Mouse (Mus musculus): ENCODE measurements around the gene Tenm3.

Tenm3 gene

GRCm38 (mm10) chr8:48740147-48740881 lies 103.4 kb downstream of the Tenm3 start:
- DNase-seq, result peak in 1 of 2 experiments; percentile 11

- DNase-seq, result no peak
Observed at GRCm38 (mm10) chr8:48733731-48734130, 110.0 kb downstream of the Tenm3 start.

DNA sequence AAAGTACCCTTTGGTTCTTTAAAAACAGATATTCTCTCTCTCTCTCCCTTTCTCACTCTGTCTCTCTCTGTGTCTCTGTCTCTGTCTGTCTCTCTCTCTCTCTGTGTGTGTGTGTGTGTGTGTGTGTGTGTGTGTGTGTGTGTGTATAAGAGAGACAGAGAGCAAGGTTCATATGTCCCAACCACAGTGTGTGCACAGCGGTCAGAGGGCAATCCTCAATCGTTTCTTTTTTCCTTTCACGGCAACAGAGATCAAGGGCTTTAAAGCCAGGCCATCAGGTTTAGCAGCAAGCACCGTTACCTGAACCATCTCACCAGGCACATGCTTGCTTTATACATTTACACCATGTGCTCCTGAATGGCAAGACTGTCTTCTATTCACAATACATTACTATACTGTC lies 110.7 kb downstream of the Tenm3 start:
- DNase-seq, result no peak

DNA sequence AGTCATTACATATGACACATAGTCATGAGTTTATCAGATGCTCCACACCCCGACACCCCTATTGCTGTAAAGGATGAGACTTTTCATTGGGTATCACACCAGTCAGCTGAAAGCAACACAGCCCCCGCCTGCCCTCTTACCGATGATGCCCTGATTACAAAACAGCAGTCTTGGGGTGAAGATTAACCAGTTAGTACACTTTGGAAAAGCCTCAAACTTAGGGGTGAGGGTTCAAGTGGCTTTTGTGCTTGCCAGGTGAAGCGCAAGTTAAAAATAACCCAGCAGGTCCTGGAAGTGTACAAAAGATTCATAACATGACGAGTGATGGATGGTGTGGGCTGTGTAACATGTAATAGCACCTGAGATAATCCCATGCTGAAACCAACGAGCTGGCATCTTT lies 113.0 kb downstream of the Tenm3 start:
- no peak for DNase-seq

- DNase-seq, result no peak
Observed at GRCm38 (mm10) chr8:48728833-48729690, 114.7 kb downstream of the Tenm3 start.

GRCm38 (mm10) chr8:48728006-48728405 lies 115.7 kb downstream of the Tenm3 start:
- DNase-seq, result no peak

DNA sequence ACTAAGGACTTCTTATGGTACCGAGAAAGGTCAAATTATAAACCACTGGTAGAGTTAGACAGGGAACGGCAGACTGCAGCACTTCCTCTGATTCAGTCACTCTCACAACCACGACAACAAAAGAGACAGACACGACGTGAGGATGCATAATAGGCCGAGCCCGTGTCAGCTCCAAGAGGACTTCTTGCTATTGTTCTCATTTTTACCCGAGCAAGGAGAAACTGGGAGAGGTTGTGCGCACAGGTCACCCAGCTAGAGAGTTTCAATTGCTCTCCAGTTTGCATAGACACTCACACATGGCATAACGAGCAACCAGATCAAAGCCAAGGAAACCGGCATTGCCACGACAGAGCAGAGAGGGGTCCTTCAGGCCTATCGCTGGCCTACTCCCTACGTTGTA lies 121.0 kb downstream of the Tenm3 start:
- DNase-seq, result no peak

DNA sequence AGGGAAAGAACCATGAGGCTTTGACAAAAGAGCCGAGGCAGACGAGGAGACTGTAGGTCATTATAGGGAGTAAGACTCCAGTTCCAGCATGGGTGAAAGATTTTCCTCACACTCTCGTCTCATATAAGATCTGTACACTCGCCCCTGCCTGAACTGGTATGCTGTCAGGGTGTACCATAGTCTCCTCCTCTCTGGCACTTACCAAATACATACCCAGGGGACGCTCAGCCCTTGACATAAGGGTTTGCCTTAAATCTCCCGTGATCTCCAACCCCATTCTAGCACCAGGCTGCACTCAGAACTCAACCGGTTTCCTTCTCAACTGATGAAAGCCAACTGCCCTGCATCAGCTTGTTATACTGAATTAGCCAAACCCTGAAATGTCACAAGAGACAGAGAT lies 121.4 kb downstream of the Tenm3 start:
- no peak for DNase-seq

GRCm38 (mm10) chr8:48721376-48721775 lies 122.4 kb downstream of the Tenm3 start:
- no peak for DNase-seq

DNA sequence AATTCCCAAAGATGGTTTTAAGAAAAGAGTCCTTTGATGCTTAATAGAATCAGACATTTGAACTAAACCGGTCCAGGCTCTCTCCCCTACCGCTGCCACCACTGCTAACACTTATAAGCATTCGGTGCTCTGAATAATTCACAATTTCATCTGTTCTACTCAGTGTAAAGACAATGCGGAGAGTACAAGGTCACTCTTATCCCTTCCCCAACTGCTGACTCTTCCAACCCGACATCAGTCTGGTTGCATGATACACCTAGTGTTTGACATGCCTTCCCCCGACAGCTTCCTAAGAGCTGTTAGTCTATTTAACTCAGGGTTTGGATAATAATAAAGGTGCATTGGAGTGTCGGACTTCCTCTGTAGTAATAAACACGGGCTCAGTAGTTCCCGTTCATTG lies 128.1 kb downstream of the Tenm3 start:
- no peak for DNase-seq

- DNase-seq, result no peak
Observed at GRCm38 (mm10) chr8:48706666-48707065, 137.1 kb downstream of the Tenm3 start.

DNA sequence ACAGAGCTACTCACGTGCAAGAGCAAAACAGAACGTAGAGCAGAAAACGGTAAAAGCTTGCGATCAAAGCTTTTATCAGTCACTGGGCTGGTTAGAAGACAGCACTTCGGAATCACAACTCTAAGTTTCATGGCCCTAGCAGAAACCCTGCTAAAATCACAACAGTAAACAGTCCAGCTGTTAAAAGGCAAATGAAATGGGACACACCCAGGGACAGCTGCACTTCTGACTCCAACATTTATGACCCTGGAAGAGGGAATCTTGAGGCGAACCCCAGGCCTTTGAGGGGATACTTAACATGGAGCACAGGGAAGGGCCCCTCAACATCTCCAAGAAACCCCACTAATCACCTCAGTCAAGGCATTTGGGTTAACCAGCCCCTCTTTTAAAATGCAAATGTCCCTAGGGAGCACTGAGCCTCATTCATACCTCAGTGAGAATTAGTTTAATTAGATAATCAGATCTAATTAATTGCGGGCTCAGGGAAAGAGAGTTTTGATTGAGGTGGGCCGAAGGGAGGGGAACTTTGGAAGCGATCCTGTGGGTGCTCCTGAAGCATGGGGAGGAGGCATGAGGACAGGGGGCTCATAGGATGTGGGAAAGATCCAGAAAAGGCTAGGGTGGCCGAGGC lies 138.8 kb downstream of the Tenm3 start:
- no peak for DNase-seq

GRCm38 (mm10) chr8:48704485-48704884 lies 139.3 kb downstream of the Tenm3 start:
- no peak for DNase-seq

GRCm38 (mm10) chr8:48690665-48691395 lies 152.9 kb downstream of the Tenm3 start:
- peak; percentile 82 to 84 for DNase-seq

- DNase-seq, result no peak
Observed at GRCm38 (mm10) chr8:48688706-48689105, 155.0 kb downstream of the Tenm3 start.

DNA sequence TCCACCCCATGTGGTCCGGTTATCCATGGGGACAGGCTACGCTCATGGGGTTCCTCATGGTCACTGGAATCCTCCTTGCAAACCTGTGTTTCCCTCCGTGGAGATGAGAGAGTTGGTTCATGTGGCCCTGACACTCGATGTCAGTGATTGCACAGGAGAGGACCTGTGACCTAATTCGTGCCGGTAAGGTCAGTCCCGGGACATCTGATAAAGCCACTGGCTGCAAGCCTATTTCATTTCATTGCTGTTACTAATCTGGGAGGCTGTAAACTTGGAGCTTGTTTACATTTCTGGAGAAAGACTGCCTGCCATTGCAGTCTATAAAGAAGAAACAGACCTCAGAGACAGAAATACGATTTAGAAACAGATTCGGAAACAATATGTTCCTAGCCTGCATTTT lies 155.6 kb downstream of the Tenm3 start:
- DNase-seq, result no peak

- DNase-seq, result no peak
Observed at GRCm38 (mm10) chr8:48673476-48673875, 170.3 kb downstream of the Tenm3 start.

DNA sequence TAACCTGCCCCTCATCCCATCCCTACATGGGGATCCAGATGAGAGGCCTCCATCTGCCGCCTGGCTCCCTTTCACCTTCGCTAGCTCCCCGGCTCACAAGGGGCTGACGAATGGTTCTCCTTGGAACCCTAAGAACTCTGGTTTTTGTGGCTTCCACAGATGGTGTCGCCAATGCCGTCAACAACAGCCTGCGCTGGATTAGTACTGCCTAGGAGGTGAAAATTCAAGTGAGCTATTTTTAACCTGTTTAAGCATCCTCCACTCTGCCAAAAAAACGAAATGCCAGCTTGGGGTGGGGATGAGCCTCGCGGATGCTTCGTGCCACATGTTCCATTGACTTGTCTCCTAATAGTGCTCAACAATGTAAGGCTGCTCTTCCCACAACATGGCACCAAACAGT lies 171.3 kb downstream of the Tenm3 start:
- no peak for DNase-seq

- DNase-seq, result no peak
Observed at GRCm38 (mm10) chr8:48671318-48671717, 172.4 kb downstream of the Tenm3 start.

DNA sequence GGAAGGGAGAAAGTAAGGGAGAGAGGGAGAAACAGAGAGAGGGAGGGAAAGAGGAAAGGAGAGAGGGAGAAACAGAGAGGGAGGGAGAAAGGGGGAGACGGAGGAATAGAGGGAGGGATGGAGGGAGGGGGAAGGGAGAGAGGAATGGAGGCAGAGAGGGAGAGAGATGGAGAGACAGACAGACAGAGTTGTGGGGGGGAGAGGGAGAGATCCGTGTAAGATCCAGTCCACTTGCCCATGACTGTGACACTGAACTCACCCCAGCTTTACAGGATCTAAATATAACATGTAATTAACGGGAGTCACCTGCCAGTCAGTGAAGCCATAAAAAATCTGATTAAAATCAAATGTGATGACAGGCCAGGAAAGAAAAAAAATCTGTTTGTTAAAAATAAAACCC lies 172.9 kb downstream of the Tenm3 start:
- DNase-seq, result no peak

GRCm38 (mm10) chr8:48670387-48670786 lies 173.4 kb downstream of the Tenm3 start:
- DNase-seq, result no peak

DNA sequence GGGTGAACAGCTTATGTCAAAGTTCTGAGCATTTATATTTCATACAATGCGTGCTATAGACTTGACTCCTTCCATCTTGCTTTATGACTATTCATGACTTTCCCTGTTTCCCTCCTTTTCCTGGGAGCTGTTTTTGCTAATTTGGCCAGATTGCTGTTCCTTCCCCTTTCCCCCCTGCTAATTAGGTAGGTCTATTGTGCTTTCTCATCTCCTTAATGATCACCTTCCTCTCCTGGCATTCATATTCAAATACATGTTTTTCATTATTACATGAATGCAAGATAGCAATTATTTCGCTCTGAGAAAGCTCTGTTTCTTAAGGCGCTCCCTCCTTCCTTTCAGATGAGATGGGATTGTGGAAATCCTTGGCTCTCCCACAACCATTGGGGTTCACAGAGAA lies 178.6 kb downstream of the Tenm3 start:
- no peak for DNase-seq

DNA sequence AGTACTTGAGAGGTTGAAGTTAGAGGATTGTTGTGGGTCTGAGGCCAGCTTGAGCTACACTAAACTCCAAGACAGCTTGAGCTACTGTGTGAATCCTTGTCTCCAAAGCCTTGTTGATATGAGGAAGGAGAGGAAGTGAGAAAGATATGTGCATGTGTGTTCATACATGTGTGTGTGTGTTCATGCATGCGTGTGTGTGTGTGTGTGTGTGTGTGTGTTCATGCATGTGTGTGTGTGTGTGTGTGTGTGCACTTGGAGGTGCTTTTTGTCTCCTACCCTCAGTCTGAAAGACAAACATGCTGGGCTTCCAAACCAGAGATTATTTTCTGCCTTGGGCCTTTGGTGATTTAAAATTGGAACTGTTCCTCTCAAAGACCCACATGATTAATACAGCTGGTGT lies 184.5 kb downstream of the Tenm3 start:
- no peak for DNase-seq

All from cerebellum, postnatal 10 days (tissue).